In genomic region chr8:15233241-15233640, GRCm38 (mm10) we compare ENCODE assay signal across 27 mouse cellular contexts.
A peak's percentile ranks its signal among the peaks of the same experiment; 100 is the strongest.
DNase-seq lines count a peak whose midpoint lies in the region; ATAC-seq and TF ChIP-seq lines count a peak whose summit lies in the region.
"Had no signal": no experiment of that assay in that cellular context is flagged by ENCODE, and none has a peak within 500 bp of the region (broad histone marks: within the 10 kb centered on the region; RNA-seq: fewer than 3 reads in every experiment).

No protein-coding gene starts in this region.

- 37% methylated on average over 8 of the region's 8 CpGs for WGBS in kidney, postnatal 0 days

- TF ChIP-seq CTCF in kidney, postnatal 0 days (IDR thresholded peaks at IDR 0.05; ENCODE audit: low read depth): no peak

- no peaks in the 10 kb centered on the region for H3K9me3 ChIP-seq in kidney, postnatal 0 days (replicated peaks; ENCODE audit: low read length)
- H3K9me3 ChIP-seq: embryonic facial prominence, embryonic 12.5 days; embryonic facial prominence, embryonic 15.5 days; forebrain, embryonic 15.5 days; heart, embryonic 12.5 days; heart, embryonic 15.5 days; hindbrain, embryonic 10.5 days; hindbrain, embryonic 13.5 days; intestine, embryonic 15.5 days had no signal

- H3K4me3 ChIP-seq in kidney, postnatal 0 days (replicated peaks; ENCODE audit: low read depth, low read length): no peak overlapping the region
- H3K4me3 ChIP-seq: embryonic facial prominence, embryonic 12.5 days; embryonic facial prominence, embryonic 15.5 days; forebrain, embryonic 15.5 days; heart, embryonic 12.5 days; heart, embryonic 15.5 days; hindbrain, embryonic 10.5 days; hindbrain, embryonic 13.5 days; intestine, embryonic 15.5 days had no signal

- ATAC-seq in kidney, postnatal 0 days (replicated peaks; ENCODE audit: low FRiP score, low read depth): no peak
- ATAC-seq: forebrain, embryonic 15.5 days; hindbrain, embryonic 16.5 days; intestine, embryonic 15.5 days had no signal

- no peak overlapping the region for H3K27ac ChIP-seq in kidney, postnatal 0 days
- H3K27ac ChIP-seq: embryonic facial prominence, embryonic 12.5 days; embryonic facial prominence, embryonic 15.5 days; forebrain, embryonic 15.5 days; heart, embryonic 15.5 days; hindbrain, embryonic 10.5 days; hindbrain, embryonic 13.5 days; intestine, embryonic 15.5 days had no signal

- H3K4me2 ChIP-seq in kidney, postnatal 0 days (ENCODE audit: low read length): no peak overlapping the region
- H3K4me2 ChIP-seq: embryonic facial prominence, embryonic 12.5 days; embryonic facial prominence, embryonic 15.5 days; forebrain, embryonic 15.5 days; heart, embryonic 12.5 days; heart, embryonic 15.5 days; hindbrain, embryonic 13.5 days; intestine, embryonic 15.5 days had no signal

- H3K4me1 ChIP-seq in kidney, postnatal 0 days (replicated peaks; ENCODE audit: insufficient read depth, low read length): no peaks in the 10 kb centered on the region
- H3K4me1 ChIP-seq: embryonic facial prominence, embryonic 12.5 days; embryonic facial prominence, embryonic 15.5 days; forebrain, embryonic 15.5 days; heart, embryonic 12.5 days; intestine, embryonic 15.5 days had no signal

- H3K9ac ChIP-seq in kidney, postnatal 0 days (ENCODE audit: low read depth, low read length): no peak overlapping the region
- H3K9ac ChIP-seq: embryonic facial prominence, embryonic 12.5 days; embryonic facial prominence, embryonic 15.5 days; forebrain, embryonic 15.5 days; heart, embryonic 12.5 days; heart, embryonic 15.5 days; hindbrain, embryonic 13.5 days; intestine, embryonic 15.5 days had no signal

- DNase-seq in kidney, postnatal 0 days (ENCODE audit: low spot score): peak; percentile 3
- DNase-seq in kidney, adult 11 months: no peak
- DNase-seq in brain, adult 2 months (ENCODE audit: low read depth, low spot score): peak; percentile 62
- DNase-seq in retina, postnatal 1 day: peak; percentile 30
- no peak for DNase-seq in cerebellum, postnatal 4 days (ENCODE audit: low spot score in 2 of 2)
- DNase-seq in yolk sac, embryonic 10.5 days (ENCODE audit: low spot score): no peak
- DNase-seq: adrenal gland, adult 8-10 months; adrenal gland, postnatal 25 days; B cell, adult 2 months; cerebellum, adult 18-20 months; cerebellum, adult 9-10 months; cerebellum, postnatal 14 days; gastrocnemius, postnatal 25 days; heart, adult 18-20 months; heart, postnatal 10 days; heart, postnatal 36 days had no signal

- H3K27me3 ChIP-seq in kidney, postnatal 0 days (ENCODE audit: insufficient read depth, low read length): no peaks in the 10 kb centered on the region
- H3K27me3 ChIP-seq: CH12.LX; embryonic facial prominence, embryonic 12.5 days; embryonic facial prominence, embryonic 15.5 days; forebrain, embryonic 15.5 days; heart, embryonic 12.5 days; heart, embryonic 15.5 days; hindbrain, embryonic 13.5 days; intestine, embryonic 15.5 days had no signal

- no peaks in the 10 kb centered on the region for H3K36me3 ChIP-seq in kidney, postnatal 0 days (ENCODE audit: insufficient read depth, low read length)
- H3K36me3 ChIP-seq: embryonic facial prominence, embryonic 12.5 days; embryonic facial prominence, embryonic 15.5 days; forebrain, embryonic 15.5 days; G1E; heart, embryonic 12.5 days; heart, embryonic 15.5 days; hindbrain, embryonic 10.5 days; hindbrain, embryonic 13.5 days; intestine, embryonic 15.5 days had no signal

Comparison
In these comparisons a context has a peak if more than half of its experiments do, and no peak if none do; other contexts are left out.
1. DNase-seq: peak in kidney, postnatal 0 days (single experiment), brain, adult 2 months (single experiment) and retina, postnatal 1 day (single experiment); none in kidney, adult 11 months (single experiment), cerebellum, postnatal 4 days (0 of 2) and yolk sac, embryonic 10.5 days (single experiment).